Mouse (Mus musculus) liver, adult 2 months (tissue): ENCODE measurements around the gene Pde2a.

Experiments
- CTCF ChIP-seq: fragments of 200-500 bp; IDR thresholded peaks from 2 replicates; pipeline ENCODE4 v1.5.1; 2011; ENCODE audit warnings: low read depth, low read length, control low read depth
- POLR2A ChIP-seq: fragments of 200-500 bp; IDR thresholded peaks from 2 replicates; pipeline ENCODE4 v1.6.1; 2011; ENCODE audit warnings: low read length, control low read depth; ENCODE audit not compliant: insufficient read depth; ENCODE audit errors: extremely low read depth

- TF ChIP-seq POLR2A, result no peak
- no peak for TF ChIP-seq CTCF
Measured at GRCm38 (mm10) chr7:101414209-101414608, 7.3 kb upstream of the Pde2a start.
